Mouse (Mus musculus) small intestine, adult 2 months (tissue): ENCODE data around the gene Mrps15.

Experiments
- CTCF ChIP-seq: fragments of 200-500 bp; IDR thresholded peaks from 2 replicates; pipeline ENCODE4 v1.5.1; 2012; ENCODE audit warnings: low read depth, mild to moderate bottlenecking, control low read depth, inconsistent platforms, low read length, moderate library complexity, mixed read lengths; ENCODE audit not compliant: insufficient replicate concordance, insufficient read length; ENCODE audit errors: extremely low read depth
- POLR2A ChIP-seq: fragments of 200-500 bp; IDR thresholded peaks from 2 replicates; pipeline ENCODE4 v1.6.1; 2012; ENCODE audit warnings: low read depth, mild to moderate bottlenecking, control low read depth, inconsistent platforms, low read length, moderate library complexity

DNA sequence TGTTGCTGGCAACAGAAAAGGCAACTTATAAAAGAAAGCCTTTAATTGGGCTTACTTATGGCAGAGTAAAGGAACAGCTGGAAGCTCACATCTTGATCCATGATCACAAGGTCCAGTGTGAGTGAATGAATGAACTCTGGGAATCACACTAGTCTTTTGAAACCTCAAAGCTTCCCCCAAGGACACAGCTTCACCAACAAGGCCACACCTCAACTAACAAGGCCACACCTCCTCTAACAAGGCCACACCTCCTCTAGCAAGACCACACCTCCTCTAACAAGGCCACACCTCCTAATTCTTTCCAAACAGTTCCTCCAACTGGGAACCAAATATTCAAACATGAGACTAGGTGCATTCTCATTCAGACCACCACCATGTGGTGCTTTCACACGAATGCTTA is 34.9 kb downstream of the Mrps15 start:
- TF ChIP-seq CTCF (no peak), POLR2A (no peak)
